In the genomic region with DNA sequence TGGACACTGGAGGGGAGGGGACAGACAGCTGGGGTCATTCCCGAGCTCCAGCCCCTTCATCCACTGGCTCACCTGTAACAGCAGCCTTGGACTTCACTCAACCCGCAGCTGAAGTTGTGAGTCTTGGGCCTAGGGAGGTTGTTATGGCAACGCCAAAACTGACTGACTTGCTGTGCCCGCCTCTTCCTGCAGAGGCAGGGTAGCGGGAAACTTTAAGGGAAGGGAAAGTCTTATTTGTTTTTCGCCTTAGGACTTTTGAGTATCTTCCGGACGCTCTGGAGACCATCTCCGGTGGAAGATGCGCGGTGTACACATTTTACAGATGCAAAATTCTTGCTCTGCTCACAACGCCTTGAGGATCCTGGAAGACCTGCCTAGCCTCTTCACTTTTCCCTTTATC, we compare ENCODE assay signal across 9 mouse cellular contexts. TPM values are rescaled to one million over a fixed set of nuclear protein-coding genes. Genes with fewer than 3 reads are reported as not detected.
DNase-seq lines count a peak whose midpoint lies in the region; ATAC-seq and TF ChIP-seq lines count a peak whose summit lies in the region.
"Had no signal": no experiment of that assay in that cellular context is flagged by ENCODE, and none has a peak within 500 bp of the region (broad histone marks: within the 10 kb centered on the region; RNA-seq: fewer than 3 reads in every experiment).

No protein-coding gene starts in this region.

- no peaks in the 10 kb centered on the region for H3K4me1 ChIP-seq in kidney, adult 2 months (ENCODE audit: control insufficient read depth, insufficient read depth, low read length)
- peaks cover 2 to 7% of the 10 kb centered on the region in 2 experiments; a peak in 2 of 4 replicates for H3K4me1 ChIP-seq in heart, embryonic 14.5 days (ENCODE audit: control insufficient read depth in 2 of 2, insufficient read depth in 2 of 2, low read length in 2 of 2)
- H3K4me1 ChIP-seq in limb, embryonic 12.5 days (replicated peaks), result peaks cover 7% of the 10 kb centered on the region
- H3K4me1 ChIP-seq in midbrain, embryonic 12.5 days, result peaks cover 7% of the 10 kb centered on the region

- DNase-seq in kidney, adult 2 months, result peak; percentile 61
- DNase-seq in kidney, adult 11 months, result no peak
- DNase-seq in cerebellum, postnatal 36 days, result no peak
- no peak for DNase-seq in cerebellum, adult 18-20 months

- ATAC-seq in activated CD4-positive, CD25-positive, alpha-beta regulatory T cell, adult 4 months, result peak; percentile 73
- ATAC-seq in heart, embryonic 14.5 days (ENCODE audit: insufficient number of reproducible peaks, insufficient read depth, low FRiP score, low read depth), result no peak
- peak; percentile 30; the same call in 1 of the 2 replicates for ATAC-seq in limb, embryonic 12.5 days (ENCODE audit: insufficient number of reproducible peaks, insufficient read depth, low FRiP score, low TSS enrichment, low read depth)
- 0 out of 2 replicates have a peak, but pooled peaks have one; percentile 27 for ATAC-seq in midbrain, embryonic 12.5 days (ENCODE audit: low FRiP score, low read depth)

- 13% methylated on average over 12 of the region's 12 CpGs for WGBS in kidney, adult 2 months
- 6% methylated on average over 12 of the region's 12 CpGs for WGBS in heart, embryonic 14.5 days
- 5% methylated on average over 12 of the region's 12 CpGs for WGBS in limb, embryonic 12.5 days
- WGBS in midbrain, embryonic 12.5 days, result 4% methylated on average over 12 of the region's 12 CpGs

- TF ChIP-seq POLR2A in kidney, adult 2 months (IDR thresholded peaks at IDR 0.05; ENCODE audit: low read depth, low read length), result no peak

- H3K4me2 ChIP-seq in heart, embryonic 14.5 days (ENCODE audit: low read length), result peak overlapping the region; percentile 54
- peak overlapping the region; percentile 58 for H3K4me2 ChIP-seq in limb, embryonic 12.5 days
- peak overlapping the region; percentile 40 for H3K4me2 ChIP-seq in midbrain, embryonic 12.5 days (replicated peaks)

- no peak for TF ChIP-seq CTCF in kidney, adult 2 months (conservative IDR thresholded peaks at IDR 0.05; ENCODE audit: insufficient read depth, insufficient read length, low read depth, low read length)

- H3K9me3 ChIP-seq in heart, embryonic 14.5 days (ENCODE audit: control insufficient read depth, low read length), result no peaks in the 10 kb centered on the region
- no peaks in the 10 kb centered on the region for H3K9me3 ChIP-seq in limb, embryonic 12.5 days
- no peaks in the 10 kb centered on the region for H3K9me3 ChIP-seq in midbrain, embryonic 12.5 days

- H3K27me3 ChIP-seq in kidney, adult 2 months (replicated peaks; ENCODE audit: control insufficient read depth, insufficient read depth, low read length), result no peaks in the 10 kb centered on the region
- H3K27me3 ChIP-seq in heart, embryonic 14.5 days (ENCODE audit: control insufficient read depth, insufficient read depth, low read length), result no peaks in the 10 kb centered on the region
- no peaks in the 10 kb centered on the region for H3K27me3 ChIP-seq in limb, embryonic 12.5 days
- no peaks in the 10 kb centered on the region for H3K27me3 ChIP-seq in midbrain, embryonic 12.5 days

- no peak overlapping the region for H3K4me3 ChIP-seq in kidney, adult 2 months (ENCODE audit: insufficient read depth, low read depth, low read length)
- H3K4me3 ChIP-seq in heart, embryonic 14.5 days (ENCODE audit: control insufficient read depth in 1 of 2, insufficient read depth in 1 of 2, low read depth in 1 of 2, low read length in 2 of 2), result no peak overlapping the region; a peak in 1 of 4 replicates
- peak overlapping the region; percentile 25 for H3K4me3 ChIP-seq in limb, embryonic 12.5 days (replicated peaks)
- peak overlapping the region; percentile 14 for H3K4me3 ChIP-seq in midbrain, embryonic 12.5 days
- H3K4me3 ChIP-seq: myocyte had no signal

- H3K9ac ChIP-seq in heart, embryonic 14.5 days (ENCODE audit: low read length), result peak overlapping the region; percentile 64
- peak overlapping the region; percentile 46 for H3K9ac ChIP-seq in limb, embryonic 12.5 days (replicated peaks)
- no peak overlapping the region for H3K9ac ChIP-seq in midbrain, embryonic 12.5 days (replicated peaks)

- no peak overlapping the region for H3K27ac ChIP-seq in kidney, adult 2 months (ENCODE audit: insufficient read depth, low read depth, low read length)
- H3K27ac ChIP-seq in heart, embryonic 14.5 days (replicated peaks in 1 of 2; ENCODE audit: control insufficient read depth in 1 of 2, insufficient read depth in 1 of 2, low read depth in 2 of 2, low read length in 2 of 2), result no peak overlapping the region
- 0 out of 2 replicates have a peak overlapping the region, but pooled peaks have one; percentile 36 for H3K27ac ChIP-seq in limb, embryonic 12.5 days
- no peak overlapping the region for H3K27ac ChIP-seq in midbrain, embryonic 12.5 days (replicated peaks)

- no peaks in the 10 kb centered on the region for H3K36me3 ChIP-seq in kidney, adult 2 months (ENCODE audit: control insufficient read depth, insufficient read depth, low read length)
- no peaks in the 10 kb centered on the region for H3K36me3 ChIP-seq in heart, embryonic 14.5 days (ENCODE audit: control insufficient read depth, insufficient read depth, low read length)
- H3K36me3 ChIP-seq in limb, embryonic 12.5 days, result no peaks in the 10 kb centered on the region
- no peaks in the 10 kb centered on the region for H3K36me3 ChIP-seq in midbrain, embryonic 12.5 days

RNA-seq across cellular contexts. Expression of a gene that starts 2.5 kb away (rescaled TPM):
- polyA plus RNA-seq in kidney, adult 2 months (2012; rRNA removed), result 0.06 and 0.08 TPM in 2 replicates
- polyA plus RNA-seq in activated CD4-positive, CD25-positive, alpha-beta regulatory T cell, adult 4 months (2017; shearing (Covaris generic)), result 1 to 10 TPM; 3.2 to 4.9 TPM
- 0.67 TPM in 1 of 2 replicates, not detected in the other for polyA plus RNA-seq in heart, embryonic 14.5 days (2014; fragmentation: Nextera tagmentation; extraction: Ambion mirVana)
- polyA plus RNA-seq in limb, embryonic 12.5 days (2016; fragmentation: Nextera tagmentation; extraction: Ambion mirVana), result not detected in 2 replicates
- polyA plus RNA-seq in midbrain, embryonic 12.5 days (2016; fragmentation: Nextera tagmentation; extraction: Ambion mirVana), result not detected in 2 replicates
- polyA plus RNA-seq: myocyte had no signal

RNA-seq across cellular contexts. Expression of a gene that starts 18.9 kb away (rescaled TPM):
- polyA plus RNA-seq in kidney, adult 2 months (2012; rRNA removed), result 9.9 and 12.7 TPM in 2 replicates
- 1 to 10 TPM; 2.2 to 2.3 TPM for polyA plus RNA-seq in activated CD4-positive, CD25-positive, alpha-beta regulatory T cell, adult 4 months (2017; shearing (Covaris generic))
- 10.8 and 11.3 TPM in 2 replicates for polyA plus RNA-seq in heart, embryonic 14.5 days (2014; fragmentation: Nextera tagmentation; extraction: Ambion mirVana)
- polyA plus RNA-seq in limb, embryonic 12.5 days (2016; fragmentation: Nextera tagmentation; extraction: Ambion mirVana), result 14.1 and 15.9 TPM in 2 replicates
- polyA plus RNA-seq in midbrain, embryonic 12.5 days (2016; fragmentation: Nextera tagmentation; extraction: Ambion mirVana), result 10.8 and 12.7 TPM in 2 replicates

RNA-seq across cellular contexts. Expression of a gene that starts 34.4 kb away (rescaled TPM):
- polyA plus RNA-seq in kidney, adult 2 months (2012; rRNA removed), result 63.2 and 90.6 TPM in 2 replicates
- 1 to 10 TPM; 8.1 to 9.4 TPM for polyA plus RNA-seq in activated CD4-positive, CD25-positive, alpha-beta regulatory T cell, adult 4 months (2017; shearing (Covaris generic))
- 18.0 and 24.6 TPM in 2 replicates for polyA plus RNA-seq in heart, embryonic 14.5 days (2014; fragmentation: Nextera tagmentation; extraction: Ambion mirVana)
- 14.3 and 14.6 TPM in 2 replicates for polyA plus RNA-seq in limb, embryonic 12.5 days (2016; fragmentation: Nextera tagmentation; extraction: Ambion mirVana)
- polyA plus RNA-seq in midbrain, embryonic 12.5 days (2016; fragmentation: Nextera tagmentation; extraction: Ambion mirVana), result 11.7 and 13.7 TPM in 2 replicates

RNA-seq across cellular contexts. Expression of a gene that starts 59.6 kb away (rescaled TPM):
- 9.6 and 10.9 TPM in 2 replicates for polyA plus RNA-seq in kidney, adult 2 months (2012; rRNA removed)
- 10 to 100 TPM; 28.2 to 43.2 TPM for polyA plus RNA-seq in activated CD4-positive, CD25-positive, alpha-beta regulatory T cell, adult 4 months (2017; shearing (Covaris generic))
- polyA plus RNA-seq in heart, embryonic 14.5 days (2014; fragmentation: Nextera tagmentation; extraction: Ambion mirVana), result 24.2 and 27.3 TPM in 2 replicates
- 85.5 and 87.7 TPM in 2 replicates for polyA plus RNA-seq in limb, embryonic 12.5 days (2016; fragmentation: Nextera tagmentation; extraction: Ambion mirVana)
- 108 and 115 TPM in 2 replicates for polyA plus RNA-seq in midbrain, embryonic 12.5 days (2016; fragmentation: Nextera tagmentation; extraction: Ambion mirVana)

Comparison
In these comparisons a context has a peak if more than half of its experiments do, and no peak if none do; other contexts are left out.
1. H3K4me3 ChIP-seq: peak in limb, embryonic 12.5 days (single experiment) and midbrain, embryonic 12.5 days (single experiment); none in kidney, adult 2 months (single experiment) and heart, embryonic 14.5 days (0 of 2).
2. Peak in every context shown above with its lines, with median percentiles within 50 percentile points of each other: H3K4me2 ChIP-seq.